Mouse (Mus musculus) cerebral cortex, adult 2 months (tissue): ENCODE results near the gene Il9r.

Source experiments
- WGBS: fragments of 180-500 bp; shearing (Covaris S2); methylation state at CpG from one replicate; pipeline ENCODE4 v1.1.7; 2018; 5-methylcytosine and 5-hydroxymethylcytosine counted together

Il9r gene

DNA sequence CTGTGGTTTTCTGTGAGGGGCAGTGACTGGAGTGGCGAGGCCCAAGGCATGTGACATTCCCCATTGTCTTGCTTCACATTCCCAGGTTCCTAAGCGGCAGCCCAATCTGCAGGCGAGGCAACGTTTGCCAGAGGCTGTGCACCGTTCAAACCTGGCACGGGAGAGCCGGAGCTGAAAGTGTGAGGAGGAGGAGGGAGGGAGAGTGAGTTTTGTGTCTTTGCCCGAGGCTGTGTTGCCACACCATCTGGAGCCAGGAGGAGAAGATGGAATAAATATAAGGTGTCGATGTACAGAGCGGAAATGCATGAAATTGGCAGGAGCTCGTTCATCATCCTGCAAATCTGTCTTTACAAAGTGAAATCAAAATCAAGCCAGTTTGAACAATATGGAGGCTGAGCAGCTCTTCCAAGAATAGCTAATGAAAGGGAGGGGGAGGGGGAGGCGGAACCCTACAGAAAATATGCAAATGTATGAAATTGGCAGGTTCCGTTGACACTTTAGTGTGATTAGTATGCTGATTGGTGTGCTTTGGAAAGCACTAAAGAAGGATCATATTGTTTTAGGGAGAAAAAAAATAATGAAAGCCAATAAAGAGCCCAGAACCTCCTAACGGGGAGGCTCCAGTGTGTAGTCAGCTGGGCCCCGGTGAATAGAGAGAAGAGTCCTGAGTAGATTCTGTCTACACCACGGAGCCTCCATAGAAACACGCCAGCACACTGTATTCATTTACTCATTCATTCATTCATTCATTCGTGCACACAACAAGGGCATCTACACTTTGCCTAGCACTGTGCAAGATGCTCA is 42.1 kb downstream of the Il9r start:
- WGBS = 18% methylated on average over 18 of the region's 18 CpGs

DNA sequence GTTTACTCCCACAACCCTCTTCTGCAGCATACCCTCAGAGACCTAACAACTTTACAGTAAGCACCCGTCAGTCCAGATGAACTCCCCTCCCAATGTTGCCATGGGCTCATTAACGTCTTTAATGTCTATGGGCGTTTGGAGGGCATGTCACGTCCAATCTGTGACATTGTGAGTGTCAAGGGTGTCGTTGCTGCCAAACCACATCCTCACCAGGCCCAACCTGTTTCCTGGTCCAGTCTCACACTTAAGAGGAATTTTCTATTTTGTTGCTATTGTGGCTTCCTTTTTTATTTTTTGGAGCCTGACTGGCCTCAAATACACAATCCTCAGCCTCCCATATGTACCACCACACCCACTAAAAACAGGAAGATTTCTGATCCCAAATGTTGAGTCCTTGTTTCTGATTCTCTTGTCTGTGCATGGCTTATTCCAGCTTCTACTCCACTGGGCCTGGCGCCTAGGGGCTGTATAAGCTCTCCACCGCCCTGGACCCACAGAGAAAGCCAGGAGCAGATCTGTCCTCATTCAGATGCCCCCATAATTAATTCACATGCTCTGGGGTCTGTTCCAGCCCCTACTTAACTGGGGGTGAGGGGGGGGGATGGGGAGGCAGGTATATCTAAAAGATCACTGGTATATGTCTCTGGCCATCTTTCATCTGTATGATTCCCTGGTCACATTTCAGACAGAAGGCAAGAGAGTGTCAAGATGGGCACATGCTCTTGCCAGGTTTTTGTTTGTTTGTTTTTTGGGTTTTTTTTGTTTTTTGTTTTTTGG is 43.0 kb downstream of the Il9r start:
- WGBS = 77% methylated on average over 7 of the region's 7 CpGs

DNA sequence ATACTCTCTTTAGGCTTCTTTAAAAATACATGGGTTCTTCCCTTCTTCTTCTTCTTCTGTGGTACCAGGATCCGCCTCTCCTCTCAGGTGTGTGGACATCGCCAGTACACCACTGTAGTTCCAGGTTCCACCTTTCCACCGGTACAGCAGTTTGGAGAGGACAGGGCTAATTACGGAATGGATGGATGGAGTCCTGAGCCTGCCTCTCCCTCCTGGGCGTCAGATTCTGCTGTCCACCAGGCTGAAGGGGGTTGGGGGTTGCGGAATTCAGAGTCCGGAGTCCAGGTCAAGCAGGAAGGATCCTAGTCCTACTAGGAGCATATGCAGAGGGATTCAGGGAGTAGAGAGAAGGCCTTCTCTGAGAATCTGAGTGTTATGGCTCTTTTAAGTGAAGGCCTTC is 46.9 kb downstream of the Il9r start:
- 95% methylated on average over 7 of the region's 7 CpGs for WGBS

DNA sequence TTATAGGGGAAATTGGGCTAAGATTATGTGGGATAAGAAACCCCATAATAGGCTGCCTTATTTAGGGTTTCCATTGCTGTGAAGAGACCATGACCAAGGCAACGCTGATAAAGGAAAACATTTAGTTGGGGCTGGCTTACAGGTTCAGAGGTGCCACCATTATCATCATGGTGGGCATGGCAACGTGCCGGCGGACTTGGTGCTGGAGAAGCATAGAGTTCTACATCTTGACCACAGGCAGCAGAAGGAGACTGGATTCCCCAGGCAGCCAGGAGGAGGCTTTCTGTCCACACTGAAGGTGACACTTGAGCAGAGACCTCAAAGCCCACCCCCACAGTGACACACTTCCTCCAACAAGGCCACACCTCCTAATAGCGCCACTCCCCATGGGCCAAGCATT is 48.8 kb downstream of the Il9r start:
- 92% methylated on average over 5 of the region's 5 CpGs for WGBS

DNA sequence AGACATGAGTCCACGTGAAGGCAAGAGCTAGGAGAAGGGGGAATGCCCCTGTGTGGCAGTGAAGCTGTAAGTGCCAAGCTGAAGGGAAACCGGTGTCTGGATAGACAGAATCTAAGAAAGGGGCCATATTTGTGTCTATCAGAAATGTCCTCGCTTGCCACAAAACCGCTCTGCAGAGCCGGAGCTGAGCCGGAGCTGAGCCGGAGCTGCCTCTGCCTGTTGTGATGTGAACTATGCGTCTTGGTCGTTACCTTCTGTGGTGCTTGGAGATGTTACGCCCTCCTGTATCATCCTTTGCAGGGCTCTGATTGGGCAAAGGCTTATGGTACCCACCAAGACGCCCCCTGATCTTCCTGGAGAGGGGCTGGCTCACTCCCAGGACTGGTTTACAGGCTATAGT is 50.5 kb downstream of the Il9r start:
- WGBS = 50% methylated on average over 11 of the region's 11 CpGs

DNA sequence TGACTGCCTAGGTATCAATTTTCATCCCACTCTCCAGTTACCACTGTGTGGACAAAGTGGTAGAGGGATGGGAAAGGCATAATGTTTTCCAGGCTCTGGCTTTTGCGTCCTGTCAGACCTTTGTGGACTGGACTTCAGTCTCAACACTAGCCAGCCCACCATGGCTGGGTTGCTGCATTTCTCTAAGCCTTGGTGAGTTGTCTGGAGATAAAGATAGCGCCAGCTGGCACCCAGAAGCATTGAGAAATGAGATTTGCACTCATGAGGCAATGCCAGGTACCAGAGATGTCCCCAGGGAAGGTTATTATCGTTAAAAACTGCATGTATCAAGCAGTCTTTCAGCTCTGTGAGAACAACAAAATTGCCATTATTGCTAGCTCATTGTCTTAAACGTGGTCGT is 57.3 kb downstream of the Il9r start:
- 65% methylated on average over 5 of the region's 5 CpGs for WGBS

DNA sequence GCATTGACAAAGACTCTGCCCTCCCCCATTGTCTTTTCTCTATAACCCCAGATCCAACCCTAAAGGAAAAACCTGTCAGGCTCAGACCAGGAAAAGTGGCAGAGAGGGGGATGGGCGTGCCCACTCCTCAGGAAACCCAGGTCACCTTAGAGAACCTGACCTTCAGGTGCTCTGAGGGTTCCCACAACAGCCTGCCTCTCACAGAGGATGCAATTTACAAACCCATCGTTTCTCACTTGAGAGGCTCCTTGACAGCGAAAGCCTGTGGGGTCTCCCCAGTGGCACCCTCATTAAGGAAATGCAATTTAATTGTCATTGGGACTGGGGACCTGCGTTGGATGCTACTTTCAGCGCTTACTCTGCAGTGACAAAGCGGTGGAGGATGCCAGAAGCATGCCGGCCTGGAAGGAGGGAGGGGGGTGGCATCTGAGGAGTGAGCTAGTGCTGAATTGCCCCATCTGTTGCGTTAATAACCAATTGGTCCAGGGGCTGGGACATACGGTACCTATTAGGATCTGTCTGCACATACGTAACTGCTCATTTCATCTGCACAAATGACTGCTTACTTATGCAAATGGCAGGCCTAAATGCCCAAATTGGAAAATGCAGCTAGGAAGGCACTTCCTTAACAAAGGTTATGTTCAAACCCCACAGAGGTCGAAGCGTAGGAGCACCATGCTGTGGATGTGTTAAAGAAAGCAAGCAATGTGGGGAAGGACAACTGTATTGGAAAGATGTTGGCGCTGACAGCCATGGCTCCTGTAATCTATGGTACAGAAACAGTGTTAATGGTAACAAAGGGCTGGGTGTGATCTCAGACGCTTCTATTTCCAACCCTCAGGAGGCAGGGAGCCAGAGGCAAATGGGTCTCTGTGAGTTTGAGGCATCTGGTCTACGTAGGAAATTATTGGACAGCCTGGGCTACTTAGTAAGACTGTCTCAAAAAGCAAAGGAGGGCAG is 58.2 kb downstream of the Il9r start:
- 73% methylated on average over 15 of the region's 15 CpGs for WGBS

DNA sequence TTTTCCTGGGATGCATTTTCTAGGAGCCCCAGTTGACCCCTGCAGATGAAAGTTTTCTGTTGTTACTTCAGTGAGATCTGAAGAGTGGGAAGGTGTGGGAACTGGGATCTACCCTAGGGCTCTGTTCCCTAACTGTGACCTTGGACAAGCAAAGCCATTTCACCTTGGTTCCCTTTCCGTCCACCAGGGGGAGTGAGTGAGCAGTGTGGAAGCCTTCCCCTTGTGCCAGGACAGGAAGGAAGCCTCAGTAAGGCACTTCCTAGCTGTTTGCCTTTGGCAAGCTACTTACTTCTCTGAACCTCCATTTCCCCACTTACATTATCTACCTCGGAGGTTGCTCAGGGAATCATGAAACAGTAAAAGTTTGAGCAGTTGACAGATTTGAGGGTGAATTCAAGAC is 59.0 kb downstream of the Il9r start:
- WGBS = 26% methylated on average over 2 of the region's 2 CpGs

DNA sequence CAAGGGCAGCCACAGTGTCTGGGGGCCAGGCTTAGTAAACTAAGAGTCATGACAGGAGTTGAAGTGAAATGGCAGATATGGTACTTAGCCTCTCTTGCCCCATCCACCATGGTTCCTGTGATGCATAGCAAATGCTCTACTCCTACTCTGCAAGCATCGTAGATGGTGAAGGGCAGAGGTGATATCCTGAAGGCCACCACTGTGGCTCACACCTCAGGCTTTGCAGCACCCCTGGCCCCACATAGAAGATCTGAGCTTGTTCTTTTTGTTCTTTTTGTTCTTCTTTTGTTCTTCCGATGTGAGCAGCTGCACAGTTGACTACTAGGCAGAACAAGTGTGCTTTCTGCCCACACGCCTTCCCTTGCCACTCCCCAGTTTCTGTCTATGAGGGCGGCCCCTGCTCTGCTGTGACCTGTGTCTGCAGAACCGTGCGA is 60.5 kb downstream of the Il9r start:
- WGBS = 79% methylated on average over 6 of the region's 6 CpGs

DNA sequence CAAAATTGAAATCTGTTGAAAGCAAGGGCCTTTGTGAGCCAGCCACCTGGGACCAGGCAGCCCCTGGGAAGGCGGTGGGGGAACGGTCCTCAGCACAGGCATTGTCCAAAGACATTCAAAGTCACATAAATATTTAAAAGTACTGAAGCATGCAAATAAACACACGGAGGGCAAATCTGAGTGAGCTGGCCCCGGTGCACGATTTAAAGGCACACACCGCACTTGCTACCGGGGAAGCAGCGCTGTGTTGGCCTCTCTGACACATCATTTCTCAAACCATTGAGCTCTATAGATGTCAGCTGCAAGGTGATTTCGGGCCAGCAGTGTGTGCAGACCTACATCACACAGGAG is 61.5 kb downstream of the Il9r start:
- 55% methylated on average over 9 of the region's 9 CpGs for WGBS

DNA sequence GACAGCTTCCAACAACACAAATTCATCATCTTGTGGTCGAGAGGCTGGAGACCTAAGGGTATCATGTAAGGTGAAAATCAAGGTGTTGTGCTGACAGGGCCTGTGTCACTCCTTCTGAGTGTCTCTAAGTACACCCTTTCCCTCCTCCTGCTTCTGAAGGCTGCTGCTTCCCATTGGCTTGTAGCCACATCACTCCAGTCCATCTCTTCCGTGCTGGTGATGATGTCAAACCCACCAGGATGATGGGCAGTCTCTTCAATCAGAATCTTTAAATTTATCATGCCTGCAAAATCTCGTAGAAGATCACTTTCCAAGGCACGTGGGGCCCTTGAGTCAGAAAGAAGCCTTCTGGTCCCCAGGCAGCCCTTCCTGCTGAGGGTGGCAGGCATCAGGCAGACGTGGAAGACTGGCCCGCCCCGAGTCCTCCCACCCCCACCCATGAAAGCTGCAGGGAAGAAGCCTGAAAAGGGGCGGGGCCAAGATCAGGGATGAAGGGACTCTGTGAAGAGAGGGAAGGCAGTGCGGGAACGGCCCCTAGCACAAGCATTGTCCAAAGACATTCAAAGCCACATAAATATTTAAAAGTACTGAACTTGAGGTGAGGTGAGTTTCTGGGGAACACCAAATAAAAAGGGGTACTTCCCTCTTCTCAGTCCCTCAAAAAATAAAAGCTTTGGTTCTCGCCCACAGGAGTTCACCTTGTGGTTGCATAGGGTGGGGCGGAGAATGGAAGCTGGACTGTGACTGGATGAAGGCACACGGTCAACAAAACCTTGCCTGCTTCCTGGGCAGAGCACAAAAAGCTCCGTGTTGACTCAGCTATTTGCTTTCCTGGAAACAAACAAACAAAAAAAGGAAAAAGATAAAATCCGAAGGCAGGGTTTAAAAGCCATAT is 62.1 kb downstream of the Il9r start:
- 57% methylated on average over 15 of the region's 15 CpGs for WGBS
